Mouse (Mus musculus): Measurements from ENCODE around the gene Gm49398. TPM values are rescaled to one million over a fixed set of nuclear protein-coding genes. Genes with fewer than 3 reads are reported as not detected.

Gm49398 gene
- polyA plus RNA-seq (2014; fragmentation: Nextera tagmentation; extraction: Ambion mirVana) = not detected in 2 replicates

- H3K9ac ChIP-seq (ENCODE audit: low read length) = no peak within 1 kb of the TSS
- no peak within 1 kb of the TSS for H3K4me2 ChIP-seq
- H3K9me3 ChIP-seq (ENCODE audit: control insufficient read depth, low read length) = peaks cover 15% of the 10 kb centered on the region; the same call in 1 of the 2 replicates
- H3K27ac ChIP-seq (ENCODE audit: low read depth, low read length) = no peak within 1 kb of the TSS
- no peak for ATAC-seq (ENCODE audit: low FRiP score)
- H3K4me3 ChIP-seq (ENCODE audit: low read depth, low read length) = no peak within 1 kb of the TSS
- H3K27me3 ChIP-seq (ENCODE audit: control insufficient read depth, insufficient read depth, low read length) = no peaks in the 10 kb centered on the region
- 84% methylated on average over 2 of the region's 2 CpGs for WGBS
- no peak for DNase-seq (ENCODE audit: low spot score, missing footprints)
- no peaks in the 10 kb centered on the region for H3K4me1 ChIP-seq (ENCODE audit: control insufficient read depth, insufficient read depth, low read length)
- no peaks in the 10 kb centered on the region for H3K36me3 ChIP-seq (ENCODE audit: control insufficient read depth, insufficient read depth, low read length)
Observed at GRCm38 (mm10) chr13:61288739-61289138, at the start of gene Gm49398. Gene Gm49398 (minus strand): TSS chr13:61288839.

GRCm38 (mm10) chr13:61255258-61255657 lies 33.4 kb downstream of the Gm49398 start, which contains the start of gene Cts8:
Gene Cts8 (minus strand): TSS chr13:61255358.
- Histone ChIP-seq H3K4me3 (ENCODE audit: low read depth, low read length) (no peak within 1 kb of the TSS), H3K27ac (ENCODE audit: low read depth, low read length) (no peak within 1 kb of the TSS), H3K4me2 (no peak within 1 kb of the TSS), H3K9ac (ENCODE audit: low read length) (no peak within 1 kb of the TSS), H3K36me3 (ENCODE audit: control insufficient read depth, insufficient read depth, low read length) (no peaks in the 10 kb centered on the region), H3K27me3 (ENCODE audit: control insufficient read depth, insufficient read depth, low read length) (no peaks in the 10 kb centered on the region), H3K4me1 (ENCODE audit: control insufficient read depth, insufficient read depth, low read length) (no peaks in the 10 kb centered on the region), H3K9me3 (ENCODE audit: control insufficient read depth, low read length) (peaks cover 16% of the 10 kb centered on the region; the same call in 1 of the 2 replicates)
- no peak for ATAC-seq (ENCODE audit: low FRiP score)
- 86% methylated on average over 2 of the region's 2 CpGs for WGBS
- no peak for DNase-seq (ENCODE audit: low spot score, missing footprints)

- DNase-seq (ENCODE audit: low spot score, missing footprints) (peak; percentile 82), ATAC-seq (ENCODE audit: low FRiP score) (no peak)
- 61% methylated on average over 13 of the region's 13 CpGs for WGBS
- Histone ChIP-seq H3K36me3 (ENCODE audit: control insufficient read depth, insufficient read depth, low read length) (no peaks in the 10 kb centered on the region), H3K27me3 (ENCODE audit: control insufficient read depth, insufficient read depth, low read length) (no peaks in the 10 kb centered on the region), H3K4me2 (no peak overlapping the region), H3K4me1 (ENCODE audit: control insufficient read depth, insufficient read depth, low read length) (no peaks in the 10 kb centered on the region), H3K9me3 (ENCODE audit: control insufficient read depth, low read length) (peaks cover 7% of the 10 kb centered on the region), H3K4me3 (ENCODE audit: low read depth, low read length) (no peak overlapping the region), H3K9ac (ENCODE audit: low read length) (no peak overlapping the region), H3K27ac (ENCODE audit: low read depth, low read length) (no peak overlapping the region)
Observed at GRCm38 (mm10) chr13:61241076-61241947, 47.3 kb downstream of the Gm49398 start.

- peaks cover 30% of the 10 kb centered on the region for H3K9me3 ChIP-seq (ENCODE audit: control insufficient read depth, low read length)
- ATAC-seq (ENCODE audit: low FRiP score) (no peak), DNase-seq (ENCODE audit: low spot score, missing footprints) (no peak)
- 94% methylated on average over 3 of the region's 3 CpGs for WGBS
- H3K4me1 ChIP-seq (ENCODE audit: control insufficient read depth, insufficient read depth, low read length) = no peaks in the 10 kb centered on the region
- H3K4me2 ChIP-seq = no peak within 1 kb of the TSS
- H3K27ac ChIP-seq (ENCODE audit: low read depth, low read length) = no peak within 1 kb of the TSS
- no peak within 1 kb of the TSS for H3K4me3 ChIP-seq (ENCODE audit: low read depth, low read length)
- H3K27me3 ChIP-seq (ENCODE audit: control insufficient read depth, insufficient read depth, low read length) = no peaks in the 10 kb centered on the region
- H3K9ac ChIP-seq (ENCODE audit: low read length) = no peak within 1 kb of the TSS
- no peaks in the 10 kb centered on the region for H3K36me3 ChIP-seq (ENCODE audit: control insufficient read depth, insufficient read depth, low read length)
Observed at GRCm38 (mm10) chr13:61203310-61203709, 85.3 kb downstream of the Gm49398 start, which contains the start of gene Cts6. Gene Cts6 (minus strand): TSS chr13:61203410.

Small RNA genes lying within 50 kb of the gene (microRNA-seq; reads per million reads assigned to microRNA genes)
- not detected for gene Gm27704

Other genes with a start within 250 kb of the Gm49398 start
- gene Ctsq, start 248.2 kb downstream of the Gm49398 start, polyA plus RNA-seq (2014; fragmentation: Nextera tagmentation; extraction: Ambion mirVana) = not detected in 2 replicates
- not detected in 2 replicates for gene Ctsr, start 124.6 kb downstream of the Gm49398 start, polyA plus RNA-seq (2014; fragmentation: Nextera tagmentation; extraction: Ambion mirVana)
- not detected in 2 replicates for gene Cts6, start 85.4 kb downstream of the Gm49398 start, polyA plus RNA-seq (2014; fragmentation: Nextera tagmentation; extraction: Ambion mirVana)
- not detected in 2 replicates for gene Cts8, start 33.5 kb downstream of the Gm49398 start, polyA plus RNA-seq (2014; fragmentation: Nextera tagmentation; extraction: Ambion mirVana)
- gene Cts7, start 69.4 kb upstream of the Gm49398 start, polyA plus RNA-seq (2014; fragmentation: Nextera tagmentation; extraction: Ambion mirVana) = not detected in 2 replicates

Measured in midbrain, embryonic 11.5 days (tissue).